Mouse (Mus musculus) midbrain, embryonic 11.5 days (tissue): ENCODE measurements at regions not wholly inside any gene's neighbourhood (a gene's known extent, or its start where the extent isn't known, plus 50 kb on each side); places are given as distances from the start of the nearest gene placed in this dataset.
A peak's percentile ranks its signal among the peaks of the same experiment; 100 is the strongest.

Experiments used
- ATAC-seq: fragments of 200-750 bp; cut with Nextera tagmentation; 2 replicates; pipeline ENCODE4 v1.8.0; 2017; ENCODE audit warnings: moderate TSS enrichment, moderate library complexity; ENCODE audit not compliant: low FRiP score
- DNase-seq: peaks from one replicate; pipeline ENCODE4 v3.0.0; 2015; ENCODE audit warnings: low spot score; ENCODE audit errors: missing footprints
- H3K27ac ChIP-seq: fragments of 300-500 bp; sonication (generic); 2 replicates; pipeline ENCODE4 v1.5.1; 2014; ENCODE audit warnings: low read depth, low read length
- H3K27me3 ChIP-seq: fragments of 300-500 bp; sonication (generic); 2 replicates; pipeline ENCODE4 v1.6.1; 2014; ENCODE audit warnings: mild to moderate bottlenecking, low read length, moderate library complexity, mixed read lengths; ENCODE audit not compliant: control insufficient read depth, insufficient read depth
- H3K36me3 ChIP-seq: fragments of 300-500 bp; sonication (generic); 2 replicates; pipeline ENCODE4 v1.6.1; 2014; ENCODE audit warnings: mild to moderate bottlenecking, low read length, moderate library complexity, mixed read lengths; ENCODE audit not compliant: control insufficient read depth, insufficient read depth
- H3K4me1 ChIP-seq: fragments of 300-500 bp; sonication (generic); 2 replicates; pipeline ENCODE4 v1.6.1; 2014; ENCODE audit warnings: low read length; ENCODE audit not compliant: control insufficient read depth, insufficient read depth
- H3K4me2 ChIP-seq: fragments of 300-500 bp; sonication (generic); 2 replicates; pipeline ENCODE4 v1.6.1; 2014; ENCODE audit warnings: mild to moderate bottlenecking, moderate library complexity
- H3K4me3 ChIP-seq: fragments of 300-500 bp; sonication (generic); 2 replicates; pipeline ENCODE4 v1.5.1; 2014; ENCODE audit warnings: low read depth, low read length
- H3K9ac ChIP-seq: fragments of 300-500 bp; sonication (generic); 2 replicates; pipeline ENCODE4 v1.6.1; 2014; ENCODE audit warnings: low read length
- H3K9me3 ChIP-seq: fragments of 300-500 bp; sonication (generic); 2 replicates; pipeline ENCODE4 v1.6.1; 2016; ENCODE audit warnings: low read length; ENCODE audit not compliant: control insufficient read depth
- WGBS: fragments of 180-500 bp; shearing (Covaris S2); extraction: QIAGEN DNeasy Blood & Tissue Kit; methylation state at CpG from one replicate; pipeline ENCODE4 v1.1.7; 2014; 5-methylcytosine and 5-hydroxymethylcytosine counted together

GRCm38 (mm10) chr9:18210721-18211120 is 81.2 kb upstream of the Chordc1 start:
- H3K9ac ChIP-seq: no peak overlapping the region
- no peaks in the 10 kb centered on the region for H3K9me3 ChIP-seq
- no peak overlapping the region for H3K4me3 ChIP-seq
- ATAC-seq: no peak
- no peaks in the 10 kb centered on the region for H3K4me1 ChIP-seq
- no peak for DNase-seq
- H3K4me2 ChIP-seq: no peak overlapping the region
- H3K27ac ChIP-seq: no peak overlapping the region
- no peaks in the 10 kb centered on the region for H3K27me3 ChIP-seq
- no peaks in the 10 kb centered on the region for H3K36me3 ChIP-seq
- WGBS: 25% methylated on average over 1 of the region's 1 CpGs

- DNase-seq (no peak), ATAC-seq (no peak)
- H3K4me2 ChIP-seq: no peak overlapping the region
- no peaks in the 10 kb centered on the region for H3K4me1 ChIP-seq
- no peak overlapping the region for H3K9ac ChIP-seq
- H3K9me3 ChIP-seq: no peaks in the 10 kb centered on the region
- H3K27ac ChIP-seq: no peak overlapping the region
- H3K36me3 ChIP-seq: no peaks in the 10 kb centered on the region
- H3K27me3 ChIP-seq: no peaks in the 10 kb centered on the region
- no peak overlapping the region for H3K4me3 ChIP-seq
These were observed 65.3 kb upstream of the Chordc1 start for GRCm38 (mm10) chr9:18226644-18227043.

GRCm38 (mm10) chr9:18229933-18230332 is 62.0 kb upstream of the Chordc1 start:
- Histone ChIP-seq H3K9me3 (no peaks in the 10 kb centered on the region), H3K27me3 (no peaks in the 10 kb centered on the region), H3K9ac (no peak overlapping the region), H3K4me2 (no peak overlapping the region), H3K4me1 (no peaks in the 10 kb centered on the region), H3K36me3 (no peaks in the 10 kb centered on the region), H3K27ac (no peak overlapping the region), H3K4me3 (no peak overlapping the region)
- ATAC-seq (no peak), DNase-seq (peak; percentile 76)
- 3% methylated on average over 1 of the region's 1 CpGs for WGBS
